Mouse (Mus musculus) C2C12 (cell line): Measurements from ENCODE around the gene Zpr1. TPM values are rescaled to one million over a fixed set of nuclear protein-coding genes. Genes with fewer than 3 reads are reported as not detected.

Source experiments
- H3K27me3 ChIP-seq: one replicate; pipeline ENCODE4 v1.6.1; 2011; ENCODE audit not compliant: control insufficient read depth, insufficient read depth, insufficient read length
- H3K36me3 ChIP-seq: one replicate; pipeline ENCODE4 v1.6.1; 2011; ENCODE audit not compliant: control insufficient read depth, insufficient read depth
- H3K4me3 ChIP-seq: one replicate; pipeline ENCODE4 v1.5.1; 2011; ENCODE audit warnings: mild to moderate bottlenecking, control low read depth; ENCODE audit not compliant: poor library complexity, insufficient read depth, severe bottlenecking
- H3K79me2 ChIP-seq: one replicate; pipeline ENCODE4 v1.6.1; 2011; ENCODE audit not compliant: control insufficient read depth, insufficient read depth
- H3K79me3 ChIP-seq: one replicate; pipeline ENCODE4 v1.6.1; 2011; ENCODE audit warnings: low read depth, control low read depth
- H3ac ChIP-seq: one replicate; pipeline ENCODE3; 2011; ENCODE audit warnings: low read depth; ENCODE audit not compliant: control insufficient read depth, insufficient read length
- CEBPB ChIP-seq: IDR thresholded peaks from one replicate; pipeline ENCODE4 v1.6.1; 2011; ENCODE audit warnings: low read depth, mild to moderate bottlenecking, control low read depth, moderate library complexity
- CTCF ChIP-seq: IDR thresholded peaks from one replicate; pipeline ENCODE4 v1.5.1; 2011; ENCODE audit not compliant: control insufficient read depth, insufficient read depth, insufficient read length
- FOSL1 ChIP-seq: IDR thresholded peaks from one replicate; pipeline ENCODE4 v1.8.0; 2011; ENCODE audit warnings: mild to moderate bottlenecking, low read length; ENCODE audit not compliant: poor library complexity, insufficient read depth, severe bottlenecking
- MAX ChIP-seq: IDR thresholded peaks from one replicate; pipeline ENCODE4 v1.6.1; 2011; ENCODE audit warnings: mild to moderate bottlenecking, control low read depth
- MYOD1 ChIP-seq: IDR thresholded peaks from one replicate; pipeline ENCODE4 v1.6.1; 2011; ENCODE audit warnings: low read depth; ENCODE audit not compliant: control insufficient read depth, insufficient read length
- MYOG ChIP-seq: IDR thresholded peaks from one replicate; pipeline ENCODE4 v1.6.1; 2011; ENCODE audit not compliant: control insufficient read depth, insufficient read length; ENCODE audit errors: extremely low read depth
- USF1 ChIP-seq: IDR thresholded peaks from one replicate; pipeline ENCODE4 v1.6.1; 2011; ENCODE audit warnings: low read depth, mild to moderate bottlenecking, control low read depth, moderate library complexity
- polyA plus RNA-seq: library from polyadenylated mRNA; unstranded; fragments of >200 nt; fragmentation: generic; extraction: Trizol; gene quantifications from one replicate; pipeline ENCODE4 v1.2.1, GENCODE M21; 2012; ENCODE audit warnings: missing spikeins

Zpr1 gene
- polyA plus RNA-seq, 1 experiment, result 40.1 TPM

GRCm38 (mm10) chr9:46269125-46269524 lies 3.7 kb upstream of the Zpr1 start:
- H3K36me3 ChIP-seq, result no peaks in the 10 kb centered on the region
- H3K79me2 ChIP-seq, result peaks cover 17% of the 10 kb centered on the region
- H3K27me3 ChIP-seq, result peaks cover 40% of the 10 kb centered on the region
- H3K4me3 ChIP-seq, result no peak overlapping the region
- H3ac ChIP-seq, result no peak overlapping the region
- H3K79me3 ChIP-seq, result peaks cover 10% of the 10 kb centered on the region
- TF ChIP-seq CEBPB (no peak), MAX (no peak), USF1 (no peak)

- TF ChIP-seq USF1, result no peak
- no peak for TF ChIP-seq MAX
- no peak for TF ChIP-seq FOSL1
- TF ChIP-seq MYOD1, result no peak
- TF ChIP-seq CEBPB, result no peak
- TF ChIP-seq MYOG, result no peak
- TF ChIP-seq CTCF, result no peak
- Histone ChIP-seq H3K79me3 (peaks cover 16% of the 10 kb centered on the region), H3K4me3 (no peak overlapping the region), H3K79me2 (peaks cover 30% of the 10 kb centered on the region), H3K27me3 (peaks cover 40% of the 10 kb centered on the region), H3ac (no peak overlapping the region), H3K36me3 (peaks cover 12% of the 10 kb centered on the region)
These were observed 2.1 kb upstream of the Zpr1 start for GRCm38 (mm10) chr9:46270782-46271181.

- Histone ChIP-seq H3K4me3 (no peak overlapping the region), H3K27me3 (peaks cover 37% of the 10 kb centered on the region), H3ac (no peak overlapping the region), H3K79me2 (peaks cover 42% of the 10 kb centered on the region), H3K79me3 (peaks cover 16% of the 10 kb centered on the region), H3K36me3 (peaks cover 25% of the 10 kb centered on the region)
- TF ChIP-seq CTCF, result no peak
- TF ChIP-seq MYOG, result no peak
- TF ChIP-seq FOSL1, result no peak
- no peak for TF ChIP-seq USF1
- TF ChIP-seq MAX, result no peak
- no peak for TF ChIP-seq MYOD1
- no peak for TF ChIP-seq CEBPB
These were observed 794 bp upstream of the Zpr1 start for GRCm38 (mm10) chr9:46272070-46272469.

- H3K79me2 ChIP-seq, result peaks cover 42% of the 10 kb centered on the region
- peaks cover 16% of the 10 kb centered on the region for H3K79me3 ChIP-seq
- no peak overlapping the region for H3ac ChIP-seq
- H3K27me3 ChIP-seq, result peaks cover 15% of the 10 kb centered on the region
- H3K4me3 ChIP-seq, result no peak overlapping the region
- peaks cover 47% of the 10 kb centered on the region for H3K36me3 ChIP-seq
- TF ChIP-seq CTCF (no peak), USF1 (no peak), MYOD1 (no peak), MAX (peak; percentile 58)
These were observed 1.6 kb downstream of the Zpr1 start for GRCm38 (mm10) chr9:46274494-46274893.

- Histone ChIP-seq H3K4me3 (peak within 1 kb of the TSS; percentile 71), H3K79me3 (peaks cover 11% of the 10 kb centered on the region), H3ac (peak within 1 kb of the TSS; percentile 97), H3K27me3 (no peaks in the 10 kb centered on the region), H3K36me3 (peaks cover 49% of the 10 kb centered on the region), H3K79me2 (peaks cover 21% of the 10 kb centered on the region)
- TF ChIP-seq CEBPB (no peak), CTCF (peak; percentile 4)
These were observed 10.0 kb downstream of the Zpr1 start, which contains the start of gene Bud13 for GRCm38 (mm10) chr9:46282631-46283436. Gene Bud13, plus strand, starts transcription at chr9:46283008.

GRCm38 (mm10) chr9:46298381-46298780 lies 25.5 kb downstream of the Zpr1 start:
- Histone ChIP-seq H3K27me3 (no peaks in the 10 kb centered on the region), H3ac (no peak overlapping the region), H3K79me2 (no peaks in the 10 kb centered on the region), H3K36me3 (peaks cover 29% of the 10 kb centered on the region), H3K79me3 (no peaks in the 10 kb centered on the region), H3K4me3 (no peak overlapping the region)
- TF ChIP-seq MYOG, result no peak
- TF ChIP-seq CTCF, result no peak
- no peak for TF ChIP-seq MAX
- no peak for TF ChIP-seq FOSL1
- no peak for TF ChIP-seq USF1
- no peak for TF ChIP-seq CEBPB
- TF ChIP-seq MYOD1, result no peak
